Comparison of ENCODE assay signal across 16 mouse cellular contexts in the genomic region with DNA sequence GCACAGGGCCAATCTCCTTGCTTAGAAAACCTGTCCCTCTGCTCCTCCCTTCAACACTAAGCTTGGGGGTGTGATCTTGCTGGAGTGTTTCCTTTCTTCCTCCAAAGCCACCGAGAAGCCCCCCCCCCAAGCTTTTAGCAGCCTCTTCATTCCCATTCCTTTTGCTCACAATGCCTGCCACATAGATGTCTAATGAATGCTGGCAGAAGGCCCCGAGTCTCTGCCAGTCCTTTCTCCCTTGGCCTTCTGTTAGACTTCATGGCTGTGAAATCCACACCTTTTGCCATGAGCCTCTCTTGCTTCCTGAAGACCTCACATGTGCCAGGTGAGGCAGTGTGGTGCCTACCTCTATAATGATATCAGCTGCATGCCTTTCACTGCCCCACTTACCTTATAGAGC. TPM values are rescaled to one million over a fixed set of nuclear protein-coding genes. Genes with fewer than 3 reads are reported as not detected.
DNase-seq lines count a peak whose midpoint lies in the region; ATAC-seq and TF ChIP-seq lines count a peak whose summit lies in the region.
"Had no signal": no experiment of that assay in that cellular context is flagged by ENCODE, and none has a peak within 500 bp of the region (broad histone marks: within the 10 kb centered on the region; RNA-seq: fewer than 3 reads in every experiment).

No protein-coding gene starts in this region.

- H3K4me3 ChIP-seq in forebrain, embryonic 10.5 days: no peak overlapping the region
- H3K4me3 ChIP-seq in forebrain, embryonic 15.5 days: no peak overlapping the region
- no peak overlapping the region for H3K4me3 ChIP-seq in hindbrain, postnatal 0 days (ENCODE audit: low read length)
- H3K4me3 ChIP-seq in hindbrain, embryonic 14.5 days (replicated peaks; ENCODE audit: low read length): no peak overlapping the region
- H3K4me3 ChIP-seq in midbrain, postnatal 0 days (ENCODE audit: low read depth, low read length): no peak overlapping the region
- H3K4me3 ChIP-seq in midbrain, embryonic 13.5 days (replicated peaks): no peak overlapping the region
- H3K4me3 ChIP-seq: embryonic facial prominence, embryonic 13.5 days; gastrocnemius, adult 2 months; intestine, embryonic 15.5 days; neural tube, embryonic 13.5 days had no signal

- H3K36me3 ChIP-seq in forebrain, embryonic 10.5 days (replicated peaks): no peaks in the 10 kb centered on the region
- no peaks in the 10 kb centered on the region for H3K36me3 ChIP-seq in forebrain, embryonic 15.5 days
- H3K36me3 ChIP-seq in hindbrain, postnatal 0 days (ENCODE audit: insufficient read depth, low read length): no peaks in the 10 kb centered on the region
- no peaks in the 10 kb centered on the region for H3K36me3 ChIP-seq in hindbrain, embryonic 14.5 days (replicated peaks; ENCODE audit: control insufficient read depth, insufficient read depth)
- H3K36me3 ChIP-seq in midbrain, postnatal 0 days (ENCODE audit: insufficient read depth, low read length): no peaks in the 10 kb centered on the region
- no peaks in the 10 kb centered on the region for H3K36me3 ChIP-seq in midbrain, embryonic 13.5 days
- H3K36me3 ChIP-seq: embryonic facial prominence, embryonic 13.5 days; intestine, embryonic 15.5 days; neural tube, embryonic 13.5 days had no signal

- peak overlapping the region; percentile 20; the same call in 1 of the 2 replicates for H3K27ac ChIP-seq in forebrain, embryonic 10.5 days
- no peak overlapping the region for H3K27ac ChIP-seq in forebrain, embryonic 15.5 days (replicated peaks)
- no peak overlapping the region; the same call in 1 of the 2 replicates for H3K27ac ChIP-seq in hindbrain, postnatal 0 days
- no peak overlapping the region for H3K27ac ChIP-seq in hindbrain, embryonic 14.5 days
- H3K27ac ChIP-seq in midbrain, postnatal 0 days (ENCODE audit: low read depth, low read length): no peak overlapping the region
- H3K27ac ChIP-seq in midbrain, embryonic 13.5 days: no peak overlapping the region
- H3K27ac ChIP-seq: embryonic facial prominence, embryonic 13.5 days; gastrocnemius, adult 2 months; neural tube, embryonic 13.5 days had no signal

- H3K4me1 ChIP-seq in forebrain, embryonic 10.5 days: peaks cover 8% of the 10 kb centered on the region; the same call in 1 of the 2 replicates
- peaks cover 9% of the 10 kb centered on the region for H3K4me1 ChIP-seq in forebrain, embryonic 15.5 days
- H3K4me1 ChIP-seq in hindbrain, postnatal 0 days (ENCODE audit: insufficient read depth, low read length): no peaks in the 10 kb centered on the region
- H3K4me1 ChIP-seq in hindbrain, embryonic 14.5 days (replicated peaks; ENCODE audit: control insufficient read depth, insufficient read depth, low read length): no peaks in the 10 kb centered on the region
- H3K4me1 ChIP-seq in midbrain, postnatal 0 days (ENCODE audit: insufficient read depth, low read length): no peaks in the 10 kb centered on the region; the same call in 1 of the 2 replicates
- peaks cover 10% of the 10 kb centered on the region; the same call in 1 of the 2 replicates for H3K4me1 ChIP-seq in midbrain, embryonic 13.5 days (replicated peaks)

- WGBS in forebrain, embryonic 10.5 days: 78% methylated on average over 2 of the region's 2 CpGs
- WGBS in forebrain, embryonic 15.5 days: 19% methylated on average over 2 of the region's 2 CpGs
- 37% methylated on average over 2 of the region's 2 CpGs for WGBS in hindbrain, postnatal 0 days
- 68% methylated on average over 2 of the region's 2 CpGs for WGBS in hindbrain, embryonic 14.5 days
- WGBS in midbrain, postnatal 0 days: 51% methylated on average over 2 of the region's 2 CpGs
- 70% methylated on average over 2 of the region's 2 CpGs for WGBS in midbrain, embryonic 13.5 days

- no peak for DNase-seq in forebrain, embryonic 10.5 days (ENCODE audit: extremely low spot score, low spot score)
- peak; percentile 47 for DNase-seq in hindbrain, postnatal 0 days (ENCODE audit: low spot score)
- no peak for DNase-seq in hindbrain, embryonic 14.5 days (ENCODE audit: low spot score)
- peak; percentile 53 for DNase-seq in midbrain, postnatal 0 days (ENCODE audit: low spot score)
- DNase-seq in layer of hippocampus, postnatal 36 days: no peak
- no peak for DNase-seq in layer of hippocampus, adult 11-12 months (ENCODE audit: low spot score)
- DNase-seq: gastrocnemius, adult 2 months; heart, adult 18-20 months; kidney, postnatal 10 days; layer of hippocampus, adult 9-11 months; thymus, postnatal 36 days had no signal

- TF ChIP-seq CTCF in hindbrain, postnatal 0 days (IDR thresholded peaks at IDR 0.05; ENCODE audit: low read depth): no peak
- no peak for TF ChIP-seq CTCF in midbrain, postnatal 0 days (IDR thresholded peaks at IDR 0.05)

- H3K4me2 ChIP-seq in forebrain, embryonic 15.5 days (replicated peaks): no peak overlapping the region
- no peak overlapping the region for H3K4me2 ChIP-seq in hindbrain, postnatal 0 days (ENCODE audit: low read depth, low read length)
- no peak overlapping the region for H3K4me2 ChIP-seq in hindbrain, embryonic 14.5 days (replicated peaks)
- H3K4me2 ChIP-seq in midbrain, postnatal 0 days (ENCODE audit: low read depth, low read length, poor library complexity, severe bottlenecking): no peak overlapping the region
- no peak overlapping the region for H3K4me2 ChIP-seq in midbrain, embryonic 13.5 days (replicated peaks)
- H3K4me2 ChIP-seq: embryonic facial prominence, embryonic 13.5 days; intestine, embryonic 15.5 days; neural tube, embryonic 13.5 days had no signal

- H3K9me3 ChIP-seq in forebrain, embryonic 10.5 days: no peaks in the 10 kb centered on the region
- H3K9me3 ChIP-seq in forebrain, embryonic 15.5 days: no peaks in the 10 kb centered on the region
- H3K9me3 ChIP-seq in hindbrain, postnatal 0 days (ENCODE audit: low read length): no peaks in the 10 kb centered on the region
- H3K9me3 ChIP-seq in hindbrain, embryonic 14.5 days (ENCODE audit: control insufficient read depth, low read length): no peaks in the 10 kb centered on the region
- H3K9me3 ChIP-seq in midbrain, postnatal 0 days (ENCODE audit: low read length): no peaks in the 10 kb centered on the region
- H3K9me3 ChIP-seq in midbrain, embryonic 13.5 days: no peaks in the 10 kb centered on the region
- H3K9me3 ChIP-seq: embryonic facial prominence, embryonic 13.5 days; intestine, embryonic 15.5 days; neural tube, embryonic 13.5 days had no signal

- H3K9ac ChIP-seq in forebrain, embryonic 15.5 days (replicated peaks): no peak overlapping the region
- no peak overlapping the region for H3K9ac ChIP-seq in hindbrain, postnatal 0 days (replicated peaks; ENCODE audit: low read length)
- no peak overlapping the region for H3K9ac ChIP-seq in hindbrain, embryonic 14.5 days
- no peak overlapping the region for H3K9ac ChIP-seq in midbrain, postnatal 0 days (replicated peaks; ENCODE audit: low read length, poor library complexity, severe bottlenecking)
- H3K9ac ChIP-seq in midbrain, embryonic 13.5 days (replicated peaks): no peak overlapping the region
- H3K9ac ChIP-seq: embryonic facial prominence, embryonic 13.5 days; intestine, embryonic 15.5 days; neural tube, embryonic 13.5 days had no signal

- H3K27me3 ChIP-seq in forebrain, embryonic 10.5 days (ENCODE audit: poor library complexity, severe bottlenecking): no peaks in the 10 kb centered on the region
- no peaks in the 10 kb centered on the region for H3K27me3 ChIP-seq in forebrain, embryonic 15.5 days
- no peaks in the 10 kb centered on the region for H3K27me3 ChIP-seq in hindbrain, postnatal 0 days (ENCODE audit: insufficient read depth, low read length)
- H3K27me3 ChIP-seq in hindbrain, embryonic 14.5 days (ENCODE audit: control insufficient read depth, insufficient read depth, low read length): no peaks in the 10 kb centered on the region
- H3K27me3 ChIP-seq in midbrain, postnatal 0 days (ENCODE audit: insufficient read depth, low read length): no peaks in the 10 kb centered on the region
- H3K27me3 ChIP-seq in midbrain, embryonic 13.5 days: no peaks in the 10 kb centered on the region
- H3K27me3 ChIP-seq: embryonic facial prominence, embryonic 13.5 days; intestine, embryonic 15.5 days; neural tube, embryonic 13.5 days had no signal

- no peak for ATAC-seq in forebrain, embryonic 15.5 days (replicated peaks)
- no peak for ATAC-seq in hindbrain, postnatal 0 days
- ATAC-seq in hindbrain, embryonic 14.5 days (ENCODE audit: low FRiP score): no peak
- ATAC-seq in midbrain, postnatal 0 days (ENCODE audit: low FRiP score): no peak
- ATAC-seq in midbrain, embryonic 13.5 days: no peak
- ATAC-seq: intestine, embryonic 15.5 days had no signal

RNA-seq across cellular contexts. Expression of a gene that starts 46.6 kb away (rescaled TPM):
- 26.4 and 29.0 TPM in 2 replicates for polyA plus RNA-seq in forebrain, embryonic 10.5 days (2016; fragmentation: Nextera tagmentation; extraction: Ambion mirVana)
- polyA plus RNA-seq in forebrain, embryonic 15.5 days (2015; fragmentation: Nextera tagmentation; extraction: Ambion mirVana): 29.2 and 29.7 TPM in 2 replicates
- total RNA-seq in hindbrain, postnatal 0 days (2014; rRNA removed): 60.3 and 67.8 TPM in 2 replicates
- polyA plus RNA-seq in hindbrain, postnatal 0 days (2015; fragmentation: Nextera tagmentation; extraction: Ambion mirVana): 24.9 and 25.3 TPM in 2 replicates
- polyA plus RNA-seq in hindbrain, embryonic 14.5 days (2014; fragmentation: Nextera tagmentation; extraction: Ambion mirVana): 33.8 and 36.9 TPM in 2 replicates
- 64.7 and 71.0 TPM in 2 replicates for total RNA-seq in midbrain, postnatal 0 days (2014; rRNA removed)
- polyA plus RNA-seq in midbrain, postnatal 0 days (2015; fragmentation: Nextera tagmentation; extraction: Ambion mirVana): 22.0 and 24.3 TPM in 2 replicates
- 44.0 and 46.9 TPM in 2 replicates for polyA plus RNA-seq in midbrain, embryonic 13.5 days (2015; fragmentation: Nextera tagmentation; extraction: Ambion mirVana)
- 10 to 100 TPM; 52.7 to 64.1 TPM for total RNA-seq in layer of hippocampus, postnatal 36 days (2021)

RNA-seq across cellular contexts. Expression of a gene that starts 47.3 kb away (rescaled TPM):
- polyA plus RNA-seq in forebrain, embryonic 10.5 days (2016; fragmentation: Nextera tagmentation; extraction: Ambion mirVana): 0.98 and 1.4 TPM in 2 replicates
- polyA plus RNA-seq in forebrain, embryonic 15.5 days (2015; fragmentation: Nextera tagmentation; extraction: Ambion mirVana): 1.2 and 1.8 TPM in 2 replicates
- total RNA-seq in hindbrain, postnatal 0 days (2014; rRNA removed): 2.0 and 4.3 TPM in 2 replicates
- polyA plus RNA-seq in hindbrain, postnatal 0 days (2015; fragmentation: Nextera tagmentation; extraction: Ambion mirVana): 2.1 and 2.4 TPM in 2 replicates
- 1.6 and 2.2 TPM in 2 replicates for polyA plus RNA-seq in hindbrain, embryonic 14.5 days (2014; fragmentation: Nextera tagmentation; extraction: Ambion mirVana)
- 1.8 and 3.1 TPM in 2 replicates for total RNA-seq in midbrain, postnatal 0 days (2014; rRNA removed)
- polyA plus RNA-seq in midbrain, postnatal 0 days (2015; fragmentation: Nextera tagmentation; extraction: Ambion mirVana): 1.4 and 2.2 TPM in 2 replicates
- 1.6 and 2.1 TPM in 2 replicates for polyA plus RNA-seq in midbrain, embryonic 13.5 days (2015; fragmentation: Nextera tagmentation; extraction: Ambion mirVana)
- 1 to 10 TPM; 2.1 to 2.3 TPM for total RNA-seq in layer of hippocampus, postnatal 36 days (2021)

Comparison
In these comparisons a context has a peak if more than half of its experiments do, and no peak if none do; other contexts are left out.
1. DNase-seq: peak in hindbrain, postnatal 0 days (single experiment) and midbrain, postnatal 0 days (single experiment); none in forebrain, embryonic 10.5 days (single experiment), hindbrain, embryonic 14.5 days (single experiment), layer of hippocampus, postnatal 36 days (0 of 2) and layer of hippocampus, adult 11-12 months (single experiment).